In genomic region chr7:132273741-132274513, GRCm38 (mm10) we compare ENCODE assay signal across 22 mouse cellular contexts. TPM values are rescaled to one million over a fixed set of nuclear protein-coding genes. Genes with fewer than 3 reads are reported as not detected.
DNase-seq lines count a peak whose midpoint lies in the region; ATAC-seq lines count a peak whose summit lies in the region.
"Had no signal": no experiment of that assay in that cellular context is flagged by ENCODE, and none has a peak within 500 bp of the region (broad histone marks: within the 10 kb centered on the region; RNA-seq: fewer than 3 reads in every experiment).

No protein-coding gene starts in this region.

- no peaks in the 10 kb centered on the region for H3K9me3 ChIP-seq in embryonic facial prominence, embryonic 14.5 days (ENCODE audit: control insufficient read depth, low read length)
- no peaks in the 10 kb centered on the region for H3K9me3 ChIP-seq in embryonic facial prominence, embryonic 10.5 days
- no peaks in the 10 kb centered on the region for H3K9me3 ChIP-seq in stomach, embryonic 16.5 days (replicated peaks; ENCODE audit: control insufficient read depth, low read length)
- H3K9me3 ChIP-seq in forebrain, embryonic 10.5 days: peaks cover 4% of the 10 kb centered on the region; the same call in 1 of the 2 replicates
- H3K9me3 ChIP-seq: embryonic facial prominence, embryonic 12.5 days; heart, embryonic 10.5 days; hindbrain, embryonic 12.5 days had no signal

- peak; percentile 62 for DNase-seq in embryonic facial prominence, embryonic 14.5 days (ENCODE audit: low spot score)
- DNase-seq in embryonic facial prominence, embryonic 10.5 days (ENCODE audit: low spot score): no peak
- DNase-seq in testis, postnatal 14 days (ENCODE audit: low spot score): peak; percentile 10
- DNase-seq in testis, postnatal 10 days (ENCODE audit: low spot score): no peak
- DNase-seq in forebrain, embryonic 10.5 days (ENCODE audit: extremely low spot score, low spot score): no peak
- DNase-seq: adrenal gland, postnatal 25 days; cerebellum, adult 2 months; cerebellum, postnatal 14 days; embryo, embryonic 11 days; gastrocnemius, postnatal 10 days; heart, adult 18-20 months; heart, postnatal 10 days; heart, postnatal 4 days had no signal

- H3K4me1 ChIP-seq in embryonic facial prominence, embryonic 14.5 days (ENCODE audit: control insufficient read depth, insufficient read depth, low read length): no peaks in the 10 kb centered on the region
- H3K4me1 ChIP-seq in embryonic facial prominence, embryonic 10.5 days: peaks cover 19% of the 10 kb centered on the region
- H3K4me1 ChIP-seq in stomach, embryonic 16.5 days (ENCODE audit: control insufficient read depth, insufficient read depth, low read length): peaks cover 2% of the 10 kb centered on the region; the same call in 1 of the 2 replicates
- peaks cover 46% of the 10 kb centered on the region for H3K4me1 ChIP-seq in forebrain, embryonic 10.5 days

- no peak overlapping the region for H3K9ac ChIP-seq in embryonic facial prominence, embryonic 14.5 days (ENCODE audit: low read depth, low read length)
- H3K9ac ChIP-seq in stomach, embryonic 16.5 days (ENCODE audit: low read length): no peak overlapping the region
- H3K9ac ChIP-seq: embryonic facial prominence, embryonic 12.5 days; hindbrain, embryonic 12.5 days had no signal

- no peak for ATAC-seq in embryonic facial prominence, embryonic 14.5 days (ENCODE audit: low read depth)
- ATAC-seq in stomach, embryonic 16.5 days (ENCODE audit: insufficient read depth, low FRiP score): no peak
- ATAC-seq: activated CD4-positive, CD25-positive, alpha-beta regulatory T cell, adult 4 months; forebrain, embryonic 16.5 days; hindbrain, embryonic 16.5 days; inflammation-experienced regulatory T-cells, adult 6 months; Patski had no signal

- H3K27me3 ChIP-seq in embryonic facial prominence, embryonic 14.5 days (replicated peaks; ENCODE audit: control insufficient read depth, insufficient read depth, low read length): no peaks in the 10 kb centered on the region
- H3K27me3 ChIP-seq in embryonic facial prominence, embryonic 10.5 days (replicated peaks; ENCODE audit: low read depth, poor library complexity, severe bottlenecking): no peaks in the 10 kb centered on the region
- H3K27me3 ChIP-seq in stomach, embryonic 16.5 days (ENCODE audit: control insufficient read depth, insufficient read depth, low read length): no peaks in the 10 kb centered on the region
- no peaks in the 10 kb centered on the region for H3K27me3 ChIP-seq in forebrain, embryonic 10.5 days (ENCODE audit: poor library complexity, severe bottlenecking)
- H3K27me3 ChIP-seq: embryonic facial prominence, embryonic 12.5 days; hindbrain, embryonic 12.5 days; Patski had no signal

- 58% methylated on average over 2 of the region's 2 CpGs for WGBS in embryonic facial prominence, embryonic 14.5 days
- WGBS in embryonic facial prominence, embryonic 10.5 days: 58% methylated on average over 2 of the region's 2 CpGs
- WGBS in stomach, embryonic 16.5 days: 61% methylated on average over 2 of the region's 2 CpGs
- 58% methylated on average over 2 of the region's 2 CpGs for WGBS in forebrain, embryonic 10.5 days

- no peak overlapping the region for H3K4me2 ChIP-seq in embryonic facial prominence, embryonic 14.5 days (ENCODE audit: low read depth, low read length)
- no peak overlapping the region for H3K4me2 ChIP-seq in stomach, embryonic 16.5 days (ENCODE audit: low read depth, low read length)
- H3K4me2 ChIP-seq: embryonic facial prominence, embryonic 12.5 days; hindbrain, embryonic 12.5 days had no signal

- no peak overlapping the region for H3K4me3 ChIP-seq in embryonic facial prominence, embryonic 14.5 days (ENCODE audit: low read depth, low read length)
- no peak overlapping the region for H3K4me3 ChIP-seq in embryonic facial prominence, embryonic 10.5 days
- no peak overlapping the region for H3K4me3 ChIP-seq in stomach, embryonic 16.5 days (replicated peaks; ENCODE audit: low read length)
- no peak overlapping the region for H3K4me3 ChIP-seq in forebrain, embryonic 10.5 days
- H3K4me3 ChIP-seq: embryonic facial prominence, embryonic 12.5 days; heart, embryonic 10.5 days; hindbrain, embryonic 12.5 days had no signal

- H3K36me3 ChIP-seq in embryonic facial prominence, embryonic 14.5 days (ENCODE audit: control insufficient read depth, insufficient read depth, low read length): peaks cover 21% of the 10 kb centered on the region
- peaks cover 26% of the 10 kb centered on the region for H3K36me3 ChIP-seq in embryonic facial prominence, embryonic 10.5 days (replicated peaks)
- H3K36me3 ChIP-seq in stomach, embryonic 16.5 days (ENCODE audit: control insufficient read depth, insufficient read depth, low read length): peaks cover 4% of the 10 kb centered on the region; the same call in 1 of the 2 replicates
- peaks cover 19% of the 10 kb centered on the region for H3K36me3 ChIP-seq in forebrain, embryonic 10.5 days (replicated peaks)

- no peak overlapping the region for H3K27ac ChIP-seq in embryonic facial prominence, embryonic 14.5 days (replicated peaks; ENCODE audit: low read depth, low read length)
- no peak overlapping the region for H3K27ac ChIP-seq in embryonic facial prominence, embryonic 10.5 days (replicated peaks)
- H3K27ac ChIP-seq in stomach, embryonic 16.5 days (ENCODE audit: low read length): peak overlapping the region; percentile 60
- H3K27ac ChIP-seq in forebrain, embryonic 10.5 days: no peak overlapping the region
- H3K27ac ChIP-seq: embryonic facial prominence, embryonic 12.5 days; heart, embryonic 10.5 days; hindbrain, embryonic 12.5 days had no signal

RNA-seq across cellular contexts. Expression of gene Chst15, which starts 43.1 kb away (rescaled TPM):
- 14.2 and 16.2 TPM in 2 replicates for polyA plus RNA-seq in embryonic facial prominence, embryonic 14.5 days (2014; fragmentation: Nextera tagmentation; extraction: Ambion mirVana)
- 11.8 and 12.7 TPM in 2 replicates for polyA plus RNA-seq in embryonic facial prominence, embryonic 10.5 days (2016; fragmentation: Nextera tagmentation; extraction: Ambion mirVana)
- polyA plus RNA-seq in stomach, embryonic 16.5 days (2015; fragmentation: Nextera tagmentation; extraction: Ambion mirVana): 24.6 and 25.5 TPM in 2 replicates
- polyA plus RNA-seq in forebrain, embryonic 10.5 days (2016; fragmentation: Nextera tagmentation; extraction: Ambion mirVana): 9.2 and 9.7 TPM in 2 replicates

Comparison
In these comparisons a context has a peak if more than half of its experiments do, and no peak if none do; other contexts are left out.
1. DNase-seq: peak in embryonic facial prominence, embryonic 14.5 days (single experiment) and testis, postnatal 14 days (single experiment); none in embryonic facial prominence, embryonic 10.5 days (single experiment), testis, postnatal 10 days (single experiment) and forebrain, embryonic 10.5 days (single experiment).